Mouse (Mus musculus) lung, postnatal 25 days (tissue): ENCODE results near the gene Kif6.
A peak's percentile ranks its signal among the peaks of the same experiment; 100 is the strongest.

Experiments
- DNase-seq: peaks from one replicate; pipeline ENCODE4 v3.0.0; 2022; ENCODE audit warnings: low spot score

The Kif6 gene

GRCm38 (mm10) chr17:49927611-49928010 lies 312.7 kb downstream of the Kif6 start:
- DNase-seq: no peak

GRCm38 (mm10) chr17:49933806-49934205 lies 318.9 kb downstream of the Kif6 start:
- no peak for DNase-seq

GRCm38 (mm10) chr17:49934586-49934985 lies 319.6 kb downstream of the Kif6 start:
- no peak for DNase-seq

GRCm38 (mm10) chr17:49935602-49936205 lies 320.8 kb downstream of the Kif6 start:
- peak; percentile 63 for DNase-seq

- no peak for DNase-seq
Measured at GRCm38 (mm10) chr17:49936214-49936613, 321.3 kb downstream of the Kif6 start.

GRCm38 (mm10) chr17:49939146-49939545 lies 324.2 kb downstream of the Kif6 start:
- DNase-seq: no peak

- DNase-seq: no peak
Measured at GRCm38 (mm10) chr17:49942674-49943073, 327.7 kb downstream of the Kif6 start.

GRCm38 (mm10) chr17:49951491-49951855 lies 336.5 kb downstream of the Kif6 start:
- peak; percentile 65 for DNase-seq

- DNase-seq: peak; percentile 14
Measured at GRCm38 (mm10) chr17:49951856-49952607, 337.1 kb downstream of the Kif6 start.

GRCm38 (mm10) chr17:49959021-49959420 lies 344.1 kb downstream of the Kif6 start:
- DNase-seq: no peak
